Mouse (Mus musculus) stomach, postnatal 0 days (tissue): Measurements from ENCODE around the gene Zfp62. TPM values are rescaled to one million over a fixed set of nuclear protein-coding genes. Genes with fewer than 3 reads are reported as not detected.
A peak's percentile ranks its signal among the peaks of the same experiment; 100 is the strongest.

Source experiments
- ATAC-seq: fragments of 200-750 bp; cut with Nextera tagmentation; 2 replicates; pipeline ENCODE4 v1.8.0; 2017; ENCODE audit not compliant: low FRiP score, low TSS enrichment
- DNase-seq: peaks from one replicate; pipeline ENCODE4 v3.0.0-alpha.2; 2016; ENCODE audit warnings: low spot score
- H3K27ac ChIP-seq: fragments of 300-500 bp; sonication (generic); replicated peaks from 2 replicates; pipeline ENCODE4 v1.5.1; 2014; ENCODE audit warnings: mild to moderate bottlenecking, control low read depth
- H3K27me3 ChIP-seq: fragments of 300-500 bp; sonication (generic); 2 replicates; pipeline ENCODE4 v1.6.1; 2014; ENCODE audit warnings: low read length; ENCODE audit not compliant: control insufficient read depth, insufficient read depth
- H3K36me3 ChIP-seq: fragments of 300-500 bp; sonication (generic); 2 replicates; pipeline ENCODE4 v1.6.1; 2014; ENCODE audit warnings: low read length, mixed read lengths; ENCODE audit not compliant: control insufficient read depth, insufficient read depth
- H3K4me1 ChIP-seq: fragments of 300-500 bp; sonication (generic); replicated peaks from 2 replicates; pipeline ENCODE4 v1.6.1; 2014; ENCODE audit warnings: antibody characterized with exemption; ENCODE audit not compliant: control insufficient read depth, insufficient read depth
- H3K4me2 ChIP-seq: fragments of 300-500 bp; sonication (generic); replicated peaks from 2 replicates; pipeline ENCODE4 v1.6.1; 2014; ENCODE audit warnings: low read depth, mild to moderate bottlenecking, control low read depth, moderate library complexity
- H3K4me3 ChIP-seq: fragments of 300-500 bp; sonication (generic); 2 replicates; pipeline ENCODE4 v1.5.1; 2014; ENCODE audit warnings: low read depth, low read length, control low read depth
- H3K9ac ChIP-seq: fragments of 300-500 bp; sonication (generic); 2 replicates; pipeline ENCODE4 v1.6.1; 2014; ENCODE audit warnings: mild to moderate bottlenecking, low read length, control low read depth, mixed read lengths
- H3K9me3 ChIP-seq: fragments of 300-500 bp; sonication (generic); 2 replicates; pipeline ENCODE4 v1.6.1; 2016; ENCODE audit warnings: low read length; ENCODE audit not compliant: control insufficient read depth
- CTCF ChIP-seq: IDR thresholded peaks from 2 replicates; pipeline ENCODE4 v1.5.1; 2016; ENCODE audit warnings: antibody characterized with exemption, low read depth, mild to moderate bottlenecking, moderate library complexity
- EP300 ChIP-seq: optimal IDR thresholded peaks from 2 replicates; pipeline ENCODE3; 2016; ENCODE audit warnings: antibody characterized with exemption
- WGBS: fragments of 180-500 bp; shearing (Covaris S2); extraction: QIAGEN DNeasy Blood & Tissue Kit; methylation state at CpG from one replicate; pipeline ENCODE4 v1.1.7; 2014; 5-methylcytosine and 5-hydroxymethylcytosine counted together
- polyA plus RNA-seq: library from polyadenylated mRNA; unstranded; fragments of >200 nt; fragmentation: Nextera tagmentation; extraction: Ambion mirVana; gene quantifications from 2 replicates; pipeline ENCODE4 v1.2.1, GENCODE M21; 2015

The Zfp62 gene
- polyA plus RNA-seq, 1 experiment from 2014 or later, result 10.0 TPM

GRCm38 (mm10) chr11:49262286-49262685, 59.2 kb downstream of the Zfp62 start:
- Histone ChIP-seq H3K27ac (no peak overlapping the region), H3K4me2 (no peak overlapping the region), H3K36me3 (peaks cover 24% of the 10 kb centered on the region), H3K4me3 (no peak overlapping the region), H3K4me1 (no peaks in the 10 kb centered on the region), H3K9ac (no peak overlapping the region), H3K27me3 (no peaks in the 10 kb centered on the region), H3K9me3 (no peaks in the 10 kb centered on the region)
- TF ChIP-seq EP300, result no peak
- no peak for TF ChIP-seq CTCF
- DNase-seq (no peak), ATAC-seq (no peak)
- WGBS, result 92% methylated on average over 5 of the region's 5 CpGs

DNA sequence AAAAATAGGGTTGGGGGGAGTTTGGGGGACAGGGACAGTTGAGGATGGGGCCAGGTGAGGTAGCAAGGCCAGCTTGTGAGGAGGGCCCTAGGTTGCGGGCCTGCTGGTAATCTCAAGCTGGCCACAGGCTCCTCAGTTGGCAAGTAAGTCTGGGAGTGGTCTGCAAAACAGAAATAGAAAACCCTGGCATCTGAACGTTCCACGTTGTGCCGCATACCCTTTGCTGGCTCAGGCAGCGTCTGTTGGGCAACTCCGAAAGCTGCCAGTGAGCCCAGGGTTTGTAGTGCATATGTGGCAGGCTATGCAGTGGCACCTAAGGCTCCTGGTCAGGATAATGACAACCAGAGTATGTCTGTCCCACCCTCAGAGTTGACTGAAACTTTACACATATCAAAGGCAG, 60.1 kb downstream of the Zfp62 start:
- TF ChIP-seq CTCF (no peak), EP300 (no peak)
- H3K27me3 ChIP-seq, result no peaks in the 10 kb centered on the region
- no peak overlapping the region for H3K4me2 ChIP-seq
- no peaks in the 10 kb centered on the region for H3K4me1 ChIP-seq
- no peak for ATAC-seq
- 88% methylated on average over 6 of the region's 6 CpGs for WGBS
- no peak overlapping the region for H3K9ac ChIP-seq
- H3K36me3 ChIP-seq, result peaks cover 24% of the 10 kb centered on the region
- no peak overlapping the region for H3K27ac ChIP-seq
- DNase-seq, result no peak
- no peak overlapping the region for H3K4me3 ChIP-seq
- H3K9me3 ChIP-seq, result no peaks in the 10 kb centered on the region

GRCm38 (mm10) chr11:49264081-49264480, 61.0 kb downstream of the Zfp62 start:
- TF ChIP-seq EP300 (no peak), CTCF (no peak)
- 85% methylated on average over 7 of the region's 7 CpGs for WGBS
- ATAC-seq (no peak), DNase-seq (no peak)
- Histone ChIP-seq H3K9ac (no peak overlapping the region), H3K36me3 (peaks cover 24% of the 10 kb centered on the region), H3K4me2 (no peak overlapping the region), H3K4me3 (no peak overlapping the region), H3K4me1 (no peaks in the 10 kb centered on the region), H3K27ac (no peak overlapping the region), H3K27me3 (no peaks in the 10 kb centered on the region), H3K9me3 (no peaks in the 10 kb centered on the region)

- Histone ChIP-seq H3K4me2 (no peak overlapping the region), H3K27ac (no peak overlapping the region), H3K4me1 (no peaks in the 10 kb centered on the region), H3K9ac (no peak overlapping the region), H3K27me3 (no peaks in the 10 kb centered on the region), H3K36me3 (peaks cover 24% of the 10 kb centered on the region), H3K9me3 (no peaks in the 10 kb centered on the region), H3K4me3 (no peak overlapping the region)
- WGBS, result 59% methylated on average over 11 of the region's 11 CpGs
- TF ChIP-seq CTCF (no peak), EP300 (no peak)
- DNase-seq (peak; percentile 38), ATAC-seq (peak; percentile 43)
These were observed 61.5 kb downstream of the Zfp62 start for GRCm38 (mm10) chr11:49264622-49265021.

- Histone ChIP-seq H3K4me3 (no peak overlapping the region), H3K27ac (no peak overlapping the region), H3K4me2 (no peak overlapping the region), H3K9me3 (no peaks in the 10 kb centered on the region), H3K36me3 (peaks cover 24% of the 10 kb centered on the region), H3K27me3 (no peaks in the 10 kb centered on the region), H3K9ac (no peak overlapping the region), H3K4me1 (no peaks in the 10 kb centered on the region)
- no peak for ATAC-seq
- 84% methylated on average over 8 of the region's 8 CpGs for WGBS
- TF ChIP-seq EP300 (no peak), CTCF (no peak)
- DNase-seq, result no peak
These were observed 62.0 kb downstream of the Zfp62 start for GRCm38 (mm10) chr11:49265101-49265500.

DNA sequence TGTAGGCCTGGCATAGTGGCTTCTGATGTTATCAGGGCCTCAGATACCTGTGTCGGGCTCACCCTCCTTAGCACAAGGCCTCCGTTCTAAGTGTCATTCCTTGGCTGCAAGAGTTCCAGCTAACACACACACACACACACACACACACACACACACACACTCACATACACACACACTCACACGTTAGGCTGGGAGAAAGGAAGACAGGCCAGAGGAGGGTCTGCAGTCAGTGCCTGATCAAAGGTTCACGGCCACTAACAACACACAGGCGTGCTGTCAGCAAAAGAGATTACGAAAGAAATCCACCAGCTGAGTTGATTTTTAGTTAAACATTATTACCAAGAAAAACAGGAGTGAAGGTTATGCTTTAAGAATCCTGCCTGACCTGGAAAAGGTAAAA, 63.6 kb downstream of the Zfp62 start:
- peaks cover 11% of the 10 kb centered on the region; the same call in 1 of the 2 replicates for H3K36me3 ChIP-seq
- no peak overlapping the region for H3K4me2 ChIP-seq
- TF ChIP-seq EP300, result no peak
- no peak for TF ChIP-seq CTCF
- H3K4me3 ChIP-seq, result no peak overlapping the region
- no peak overlapping the region for H3K27ac ChIP-seq
- no peaks in the 10 kb centered on the region for H3K4me1 ChIP-seq
- no peaks in the 10 kb centered on the region for H3K9me3 ChIP-seq
- ATAC-seq (no peak), DNase-seq (no peak)
- no peak overlapping the region for H3K9ac ChIP-seq
- WGBS, result 53% methylated on average over 6 of the region's 6 CpGs
- H3K27me3 ChIP-seq, result no peaks in the 10 kb centered on the region
